Mouse (Mus musculus) embryonic facial prominence, embryonic 13.5 days (tissue): ENCODE results near the gene Rasal2. TPM values are rescaled to one million over a fixed set of nuclear protein-coding genes. Genes with fewer than 3 reads are reported as not detected.
A peak's percentile ranks its signal among the peaks of the same experiment; 100 is the strongest.

Experiments
- ATAC-seq: fragments of 200-750 bp; cut with Nextera tagmentation; 2 replicates; pipeline ENCODE4 v1.8.0; 2017; ENCODE audit warnings: low read depth; ENCODE audit not compliant: insufficient number of reproducible peaks, insufficient read depth, low FRiP score, low TSS enrichment
- H3K27ac ChIP-seq: fragments of 300-500 bp; sonication (generic); 2 replicates; pipeline ENCODE4 v1.5.1; 2015; ENCODE audit warnings: moderate library complexity, mild to moderate bottlenecking, inconsistent platforms
- H3K27me3 ChIP-seq: fragments of 300-500 bp; sonication (generic); 2 replicates; pipeline ENCODE4 v1.6.1; 2015; ENCODE audit warnings: mild to moderate bottlenecking, inconsistent platforms
- H3K36me3 ChIP-seq: fragments of 300-500 bp; sonication (generic); 2 replicates; pipeline ENCODE4 v1.6.1; 2015; ENCODE audit warnings: mild to moderate bottlenecking, inconsistent platforms
- H3K4me1 ChIP-seq: fragments of 300-500 bp; sonication (generic); 2 replicates; pipeline ENCODE4 v1.6.1; 2015; ENCODE audit warnings: inconsistent platforms
- H3K4me2 ChIP-seq: fragments of 300-500 bp; sonication (generic); 2 replicates; pipeline ENCODE4 v1.6.1; 2015; ENCODE audit warnings: moderate library complexity, mild to moderate bottlenecking, inconsistent platforms
- H3K4me3 ChIP-seq: fragments of 300-500 bp; sonication (generic); 2 replicates; pipeline ENCODE4 v1.5.1; 2015; ENCODE audit warnings: mild to moderate bottlenecking, inconsistent platforms
- H3K9ac ChIP-seq: fragments of 300-500 bp; sonication (generic); 2 replicates; pipeline ENCODE4 v1.6.1; 2015; ENCODE audit warnings: mild to moderate bottlenecking, inconsistent platforms
- H3K9me3 ChIP-seq: fragments of 300-500 bp; sonication (generic); 2 replicates; pipeline ENCODE4 v1.6.1; 2016; ENCODE audit warnings: inconsistent platforms
- WGBS: fragments of 180-500 bp; shearing (Covaris S2); methylation state at CpG from one replicate; pipeline ENCODE4 v1.1.7; 2015; ENCODE audit warnings: mixed read lengths; 5-methylcytosine and 5-hydroxymethylcytosine counted together
- polyA plus RNA-seq: library from polyadenylated mRNA; unstranded; fragments of >200 nt; fragmentation: Nextera tagmentation; extraction: Ambion mirVana; gene quantifications from 2 replicates; pipeline ENCODE4 v1.2.1, GENCODE M21; 2015

Rasal2 gene
- polyA plus RNA-seq, 1 experiment from 2014 or later: 9.9 TPM

DNA sequence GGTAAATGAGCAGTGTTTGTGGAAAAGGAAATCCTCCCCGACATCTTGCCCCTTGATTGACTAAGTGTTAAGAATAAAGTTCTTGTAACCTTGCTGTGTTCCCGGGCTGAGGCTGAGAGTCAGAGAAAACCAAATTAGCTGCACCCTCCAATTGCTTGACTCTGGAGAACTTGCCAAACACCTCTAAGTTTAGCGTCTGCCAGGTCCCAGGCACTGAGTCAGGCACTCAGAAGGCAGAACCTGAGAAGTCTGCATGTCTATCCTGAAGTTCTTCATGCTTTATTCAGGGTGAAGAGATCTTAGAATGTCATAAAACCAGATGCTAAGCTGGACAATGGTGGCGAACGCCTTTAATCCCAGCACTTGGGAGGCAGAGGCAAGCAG is 36.4 kb upstream of the Rasal2 start:
- H3K9ac ChIP-seq: no peak overlapping the region
- WGBS: 56% methylated on average over 5 of the region's 5 CpGs
- H3K36me3 ChIP-seq: no peaks in the 10 kb centered on the region
- ATAC-seq: no peak
- no peak overlapping the region for H3K27ac ChIP-seq
- peaks cover 42% of the 10 kb centered on the region for H3K27me3 ChIP-seq
- no peak overlapping the region for H3K4me2 ChIP-seq
- H3K4me3 ChIP-seq: no peak overlapping the region
- no peaks in the 10 kb centered on the region for H3K9me3 ChIP-seq
- H3K4me1 ChIP-seq: peaks cover 24% of the 10 kb centered on the region

GRCm38 (mm10) chr1:157448164-157448804 is 35.9 kb upstream of the Rasal2 start:
- H3K27ac ChIP-seq: no peak overlapping the region
- 15% methylated on average over 7 of the region's 7 CpGs for WGBS
- peaks cover 29% of the 10 kb centered on the region for H3K4me1 ChIP-seq
- H3K4me2 ChIP-seq: no peak overlapping the region
- no peak overlapping the region for H3K4me3 ChIP-seq
- no peaks in the 10 kb centered on the region for H3K36me3 ChIP-seq
- peaks cover 42% of the 10 kb centered on the region for H3K27me3 ChIP-seq
- no peak overlapping the region for H3K9ac ChIP-seq
- ATAC-seq: no peak
- no peaks in the 10 kb centered on the region for H3K9me3 ChIP-seq

- Histone ChIP-seq H3K27me3 (peaks cover 42% of the 10 kb centered on the region), H3K4me1 (peaks cover 34% of the 10 kb centered on the region), H3K27ac (no peak overlapping the region), H3K36me3 (no peaks in the 10 kb centered on the region), H3K4me3 (no peak overlapping the region), H3K9ac (no peak overlapping the region), H3K9me3 (no peaks in the 10 kb centered on the region), H3K4me2 (no peak overlapping the region)
- WGBS: 39% methylated on average over 4 of the region's 4 CpGs
- no peak for ATAC-seq
Observed at GRCm38 (mm10) chr1:157447142-157447541, 34.7 kb upstream of the Rasal2 start.

- no peak for ATAC-seq
- H3K27me3 ChIP-seq: peaks cover 42% of the 10 kb centered on the region
- H3K4me1 ChIP-seq: peaks cover 34% of the 10 kb centered on the region
Observed at GRCm38 (mm10) chr1:157446325-157446724, 33.9 kb upstream of the Rasal2 start.

GRCm38 (mm10) chr1:157445398-157445910 is 33.1 kb upstream of the Rasal2 start:
- H3K9ac ChIP-seq: no peak overlapping the region
- peaks cover 32% of the 10 kb centered on the region for H3K4me1 ChIP-seq
- 90% methylated on average over 6 of the region's 6 CpGs for WGBS
- H3K27ac ChIP-seq: no peak overlapping the region
- no peak overlapping the region for H3K4me3 ChIP-seq
- no peak for ATAC-seq
- peaks cover 42% of the 10 kb centered on the region for H3K27me3 ChIP-seq
- H3K36me3 ChIP-seq: no peaks in the 10 kb centered on the region
- no peaks in the 10 kb centered on the region for H3K9me3 ChIP-seq
- H3K4me2 ChIP-seq: no peak overlapping the region

More at GRCm38 (mm10) chr1:157446325-157446724, 33.9 kb upstream of the Rasal2 start:
- H3K4me2 ChIP-seq: no peak overlapping the region
- no peak overlapping the region for H3K9ac ChIP-seq
- no peak overlapping the region for H3K27ac ChIP-seq
- H3K9me3 ChIP-seq: no peaks in the 10 kb centered on the region
- H3K4me3 ChIP-seq: no peak overlapping the region
- no peaks in the 10 kb centered on the region for H3K36me3 ChIP-seq
- 63% methylated on average over 7 of the region's 7 CpGs for WGBS

DNA sequence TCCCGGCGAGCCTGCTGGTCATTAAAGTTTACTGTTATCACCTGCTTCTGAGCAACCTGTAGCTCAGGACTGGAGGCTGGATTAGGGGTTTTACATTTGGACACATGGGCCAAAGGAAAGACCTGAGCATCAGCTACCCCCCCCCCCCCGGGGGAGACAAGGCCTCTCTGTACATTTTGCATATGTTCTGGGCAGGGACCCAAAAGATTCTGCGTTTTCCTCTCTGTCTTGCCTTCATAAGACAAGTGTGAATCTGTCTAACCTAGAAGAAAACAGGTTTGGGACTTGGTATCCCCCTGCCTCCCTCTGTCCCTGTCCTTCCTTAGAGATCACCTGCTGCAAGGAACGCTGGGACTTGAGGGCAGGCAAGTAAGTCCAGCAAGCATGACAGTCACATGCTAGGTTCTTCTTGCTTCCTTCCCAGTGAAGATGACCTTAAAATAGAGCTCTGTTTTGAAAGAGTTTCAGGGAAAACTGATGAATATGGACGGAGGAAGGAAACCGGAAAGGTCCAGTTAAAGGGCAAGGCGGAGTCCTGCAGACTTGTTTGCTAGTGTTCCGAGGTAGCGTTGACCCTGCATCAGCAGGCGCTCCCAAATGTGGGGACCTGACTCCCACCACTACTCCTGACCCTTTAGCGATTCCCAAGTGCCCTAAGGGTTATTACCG is 32.4 kb upstream of the Rasal2 start:
- Histone ChIP-seq H3K9me3 (no peaks in the 10 kb centered on the region), H3K27ac (peak overlapping the region; percentile 11; the same call in 1 of the 2 replicates), H3K27me3 (peaks cover 37% of the 10 kb centered on the region), H3K4me3 (no peak overlapping the region), H3K36me3 (no peaks in the 10 kb centered on the region), H3K4me2 (no peak overlapping the region), H3K4me1 (peaks cover 29% of the 10 kb centered on the region), H3K9ac (no peak overlapping the region)
- ATAC-seq: no peak
- WGBS: 58% methylated on average over 13 of the region's 13 CpGs

GRCm38 (mm10) chr1:157443723-157444561 is 31.5 kb upstream of the Rasal2 start:
- peaks cover 24% of the 10 kb centered on the region for H3K4me1 ChIP-seq
- peak overlapping the region; percentile 11; the same call in 1 of the 2 replicates for H3K27ac ChIP-seq
- H3K4me2 ChIP-seq: peak overlapping the region; percentile 26
- peaks cover 33% of the 10 kb centered on the region for H3K27me3 ChIP-seq
- no peak overlapping the region for H3K4me3 ChIP-seq
- H3K36me3 ChIP-seq: no peaks in the 10 kb centered on the region
- no peaks in the 10 kb centered on the region for H3K9me3 ChIP-seq
- no peak overlapping the region for H3K9ac ChIP-seq
- WGBS: 28% methylated on average over 19 of the region's 19 CpGs
- no peak for ATAC-seq

GRCm38 (mm10) chr1:157443026-157443722 is 30.8 kb upstream of the Rasal2 start:
- no peak overlapping the region for H3K27ac ChIP-seq
- ATAC-seq: no peak
- peak overlapping the region; percentile 26 for H3K4me2 ChIP-seq
- H3K36me3 ChIP-seq: no peaks in the 10 kb centered on the region
- WGBS: 21% methylated on average over 14 of the region's 14 CpGs
- H3K27me3 ChIP-seq: peaks cover 27% of the 10 kb centered on the region
- peaks cover 24% of the 10 kb centered on the region for H3K4me1 ChIP-seq
- no peak overlapping the region for H3K9ac ChIP-seq
- H3K9me3 ChIP-seq: no peaks in the 10 kb centered on the region
- no peak overlapping the region for H3K4me3 ChIP-seq

GRCm38 (mm10) chr1:157439973-157440641 is 27.7 kb upstream of the Rasal2 start:
- H3K27ac ChIP-seq: no peak overlapping the region
- peaks cover 20% of the 10 kb centered on the region for H3K4me1 ChIP-seq
- H3K4me2 ChIP-seq: peak overlapping the region; percentile 40
- H3K9me3 ChIP-seq: no peaks in the 10 kb centered on the region
- ATAC-seq: no peak
- H3K36me3 ChIP-seq: no peaks in the 10 kb centered on the region
- WGBS: 3% methylated on average over 14 of the region's 14 CpGs
- H3K4me3 ChIP-seq: no peak overlapping the region
- no peak overlapping the region for H3K9ac ChIP-seq
- peaks cover 15% of the 10 kb centered on the region; the same call in 1 of the 2 replicates for H3K27me3 ChIP-seq

DNA sequence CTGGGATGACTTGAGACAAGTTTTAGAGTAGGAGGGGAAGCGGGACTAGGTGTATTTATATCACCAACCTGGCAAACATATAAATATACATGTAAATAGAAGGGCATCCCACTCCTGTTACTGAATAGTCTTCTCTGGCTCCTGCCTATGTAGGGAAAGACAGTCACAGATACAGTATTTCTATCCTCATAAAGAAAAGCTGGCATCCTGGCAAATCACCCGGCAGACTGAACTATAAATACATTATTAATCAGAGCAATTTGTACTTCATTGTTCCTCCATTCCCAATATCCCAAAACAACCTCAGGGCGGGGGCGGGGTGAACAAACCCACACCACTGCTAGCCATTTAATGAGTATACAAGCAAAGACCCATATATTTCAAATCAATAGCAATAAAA is 26.7 kb upstream of the Rasal2 start:
- Histone ChIP-seq H3K27ac (no peak overlapping the region), H3K27me3 (peaks cover 10% of the 10 kb centered on the region; the same call in 1 of the 2 replicates), H3K4me1 (peaks cover 15% of the 10 kb centered on the region), H3K4me3 (no peak overlapping the region), H3K4me2 (no peak overlapping the region), H3K36me3 (no peaks in the 10 kb centered on the region), H3K9me3 (no peaks in the 10 kb centered on the region), H3K9ac (no peak overlapping the region)
- WGBS: 84% methylated on average over 4 of the region's 4 CpGs
- ATAC-seq: no peak
